Comparison of ENCODE assay signal across 12 mouse cellular contexts in genomic region chr10:71049294-71049693, GRCm38 (mm10).
DNase-seq lines count a peak whose midpoint lies in the region; ATAC-seq and TF ChIP-seq lines count a peak whose summit lies in the region.
"Had no signal": no experiment of that assay in that cellular context is flagged by ENCODE, and none has a peak within 500 bp of the region (broad histone marks: within the 10 kb centered on the region; RNA-seq: fewer than 3 reads in every experiment).

No protein-coding gene starts in this region.

- ATAC-seq in lung, embryonic 14.5 days (ENCODE audit: insufficient read depth): peak; percentile 33; the same call in 1 of the 2 replicates
- no peak for ATAC-seq in megakaryocyte, adult 5-6 weeks (ENCODE audit: poor library complexity, severe bottlenecking)
- ATAC-seq: midbrain, embryonic 16.5 days had no signal

- no peak overlapping the region; the same call in 1 of the 2 replicates for H3K27ac ChIP-seq in lung, embryonic 14.5 days (ENCODE audit: low read depth)

- peaks cover 8% of the 10 kb centered on the region; the same call in 1 of the 2 replicates for H3K4me1 ChIP-seq in lung, embryonic 14.5 days (ENCODE audit: insufficient read depth)

- H3K4me3 ChIP-seq in lung, embryonic 14.5 days (ENCODE audit: low read depth, low read length): no peak overlapping the region

- WGBS in lung, embryonic 14.5 days: 46% methylated on average over 17 of the region's 17 CpGs

- peak; percentile 70 for DNase-seq in gastrocnemius, adult 18-20 months (ENCODE audit: low spot score)
- no peak for DNase-seq in gastrocnemius, postnatal 10 days
- DNase-seq in ovary, postnatal 36 days (ENCODE audit: low spot score): peak; percentile 30
- no peak for DNase-seq in ovary, postnatal 14 days (ENCODE audit: low spot score)
- peak; percentile 60 for DNase-seq in lung, embryonic 14.5 days
- peak; percentile 46 for DNase-seq in testis, postnatal 14 days (ENCODE audit: low spot score)
- no peak for DNase-seq in right cerebral cortex, postnatal 4 days
- DNase-seq: cerebellum, adult 11 months; thymus, adult 18-20 months had no signal

- H3K4me2 ChIP-seq in lung, embryonic 14.5 days: no peak overlapping the region

- H3K36me3 ChIP-seq in lung, embryonic 14.5 days (ENCODE audit: insufficient read depth): no peaks in the 10 kb centered on the region
- H3K36me3 ChIP-seq: G1E had no signal

- H3K9ac ChIP-seq in lung, embryonic 14.5 days: no peak overlapping the region

- no peak for TF ChIP-seq CTCF in lung, embryonic 14.5 days (IDR thresholded peaks at IDR 0.05; ENCODE audit: low read depth)

- no peaks in the 10 kb centered on the region for H3K27me3 ChIP-seq in lung, embryonic 14.5 days (ENCODE audit: insufficient read depth, low read length)

- no peaks in the 10 kb centered on the region for H3K9me3 ChIP-seq in lung, embryonic 14.5 days (ENCODE audit: low read depth, low read length)

Comparison
In these comparisons a context has a peak if more than half of its experiments do, and no peak if none do; other contexts are left out.
1. DNase-seq: peak in gastrocnemius, adult 18-20 months (single experiment), ovary, postnatal 36 days (single experiment), lung, embryonic 14.5 days (single experiment) and testis, postnatal 14 days (single experiment); none in gastrocnemius, postnatal 10 days (single experiment), ovary, postnatal 14 days (single experiment) and right cerebral cortex, postnatal 4 days (single experiment).